Mouse (Mus musculus) right cerebral cortex, postnatal 36 days (tissue): ENCODE data around the gene Atn1.

Experiments
- DNase-seq, 2 experiments: peaks; one replicate each; pipeline ENCODE4 v3.0.0; 2022; ENCODE audit warnings: low spot score in 2 of 2, mixed read lengths in 1 of 2

The Atn1 gene

GRCm38 (mm10) chr6:124767920-124768703, 11.8 kb upstream of the Atn1 start:
- DNase-seq = no peak

DNA sequence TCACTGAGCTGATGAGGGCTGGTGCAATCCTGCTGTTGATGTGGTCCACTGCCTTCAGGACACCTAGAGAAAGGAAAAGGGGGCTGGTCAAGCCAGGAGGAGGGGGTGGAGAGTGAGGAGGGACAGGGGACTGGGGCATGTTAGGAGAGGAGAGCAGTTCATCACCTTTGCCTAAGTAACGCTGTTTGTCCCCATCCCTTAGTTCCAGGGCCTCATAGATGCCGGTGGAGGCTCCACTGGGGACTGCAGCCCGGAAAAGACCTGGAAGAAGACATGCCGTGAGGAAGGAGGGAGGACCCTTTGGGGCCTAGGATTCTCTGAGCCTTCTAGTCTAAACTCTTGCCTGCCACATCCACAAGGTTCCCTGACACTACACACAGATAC, 11.2 kb upstream of the Atn1 start:
- DNase-seq = no peak

- no peak for DNase-seq
Observed at GRCm38 (mm10) chr6:124765951-124766350, 9.6 kb upstream of the Atn1 start.

DNA sequence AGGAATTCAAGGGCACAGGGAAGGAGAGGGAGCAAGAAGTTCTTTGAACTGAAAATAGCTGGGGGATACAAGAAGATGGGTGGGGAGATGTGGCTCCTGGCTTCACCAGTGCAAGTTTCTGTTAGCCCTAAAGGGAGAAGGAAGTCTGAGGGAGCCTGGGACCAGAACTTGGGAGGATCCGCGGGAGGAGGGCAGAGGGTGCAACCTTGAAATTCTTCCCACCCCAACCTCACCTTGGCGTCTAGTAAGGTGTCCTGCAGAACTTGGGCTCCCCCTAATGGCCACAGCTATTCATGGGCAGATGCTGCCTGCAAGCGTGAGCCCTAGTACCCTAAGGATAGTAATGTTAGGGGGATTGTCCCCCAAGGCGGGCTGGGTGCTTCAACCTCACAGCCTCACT, 2.9 kb upstream of the Atn1 start:
- DNase-seq = peak; percentile 68 to 76

GRCm38 (mm10) chr6:124758849-124759232, 2.5 kb upstream of the Atn1 start:
- DNase-seq = no peak

- no peak for DNase-seq
Observed at GRCm38 (mm10) chr6:124757909-124758848, 1.9 kb upstream of the Atn1 start.

- DNase-seq = no peak
Observed at GRCm38 (mm10) chr6:124757351-124757880, 1.1 kb upstream of the Atn1 start.

GRCm38 (mm10) chr6:124756652-124757350, 477 bp upstream of the Atn1 start:
- peak; percentile 68 to 69 for DNase-seq

- DNase-seq = no peak
Observed at GRCm38 (mm10) chr6:124755306-124755705, 1.0 kb downstream of the Atn1 start.

- no peak for DNase-seq
Observed at GRCm38 (mm10) chr6:124753861-124754260, 2.5 kb downstream of the Atn1 start.

DNA sequence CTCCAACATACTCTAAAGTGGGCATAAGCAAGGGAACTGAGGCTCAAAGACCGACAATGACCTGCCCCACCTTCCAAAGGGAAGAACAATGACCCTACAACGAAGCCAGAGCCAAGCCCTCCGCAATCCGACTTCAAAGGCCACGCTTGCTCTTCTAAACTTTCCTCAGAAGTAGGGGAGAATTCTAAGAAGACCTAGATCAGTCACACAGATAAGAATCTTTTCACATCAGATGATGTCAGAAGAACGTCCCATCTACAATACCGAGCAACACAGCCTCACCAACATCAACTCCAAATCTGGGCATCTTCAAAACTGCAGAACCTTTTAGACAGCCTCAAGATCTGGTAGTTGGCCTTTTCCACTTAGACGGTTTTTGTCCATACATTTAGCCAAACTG, 5.9 kb downstream of the Atn1 start:
- no peak for DNase-seq

DNA sequence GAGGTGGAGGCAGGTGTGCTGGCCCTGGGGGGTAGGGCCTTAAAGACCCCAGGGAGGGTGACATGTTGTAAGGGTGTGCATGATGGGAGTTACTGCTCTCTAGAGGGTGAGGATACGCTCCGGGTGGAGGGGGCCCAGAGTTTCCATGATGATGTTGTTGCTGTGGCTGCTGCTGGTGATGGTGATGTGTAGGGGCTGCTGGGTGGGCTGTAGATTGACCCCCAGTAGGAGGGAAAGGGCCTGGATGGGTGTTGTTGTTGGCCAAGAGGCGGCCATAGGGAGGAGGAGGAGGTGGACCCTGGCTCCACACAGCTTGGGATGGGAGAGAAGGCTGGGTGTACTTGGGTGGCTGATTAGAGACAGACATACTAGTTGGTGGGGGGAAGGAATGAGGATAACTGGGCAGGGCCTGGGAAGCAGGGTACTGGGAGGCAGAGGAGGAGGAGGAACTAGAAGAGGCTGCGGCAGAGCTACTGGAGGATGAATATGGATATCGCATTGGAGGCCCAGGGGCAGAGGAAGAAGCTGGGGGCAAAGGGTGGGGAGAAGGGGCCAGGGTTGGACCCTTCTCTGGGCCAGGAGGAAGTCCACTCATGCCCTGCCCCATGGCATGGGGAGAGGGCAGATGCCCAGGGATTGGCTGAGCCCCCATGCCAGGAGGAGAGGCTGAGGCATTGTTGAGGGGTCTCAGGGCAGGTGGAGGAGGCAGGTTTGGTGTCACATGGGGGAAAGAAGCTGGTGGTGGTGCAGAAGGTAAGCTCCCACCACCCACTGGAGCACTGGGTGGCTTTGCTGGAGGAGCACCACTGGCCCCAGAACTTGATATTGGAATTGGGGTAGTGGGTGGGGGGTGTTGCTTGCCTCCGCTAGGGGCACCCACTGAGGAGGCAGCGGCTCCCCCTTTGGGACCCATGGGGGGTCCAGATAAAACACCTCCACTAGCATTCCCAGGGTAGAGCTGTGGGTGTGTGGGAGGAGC, 9.4 kb downstream of the Atn1 start:
- DNase-seq = no peak

DNA sequence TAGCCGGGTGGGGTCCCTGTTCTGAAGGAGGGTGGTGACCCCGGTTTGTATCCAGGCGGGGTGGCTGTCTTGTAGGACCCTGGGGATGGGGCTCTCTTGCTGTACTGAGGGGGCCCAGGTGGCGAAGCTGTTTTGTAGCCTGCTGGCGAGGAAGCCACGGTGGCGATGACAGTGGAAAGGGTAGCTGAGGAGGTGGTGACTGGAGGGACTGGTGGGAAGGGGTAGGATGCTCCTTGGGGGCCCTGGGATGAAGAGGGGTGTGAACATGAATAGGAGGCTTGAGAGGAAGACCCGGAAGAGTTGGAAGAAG, 10.1 kb downstream of the Atn1 start:
- no peak for DNase-seq

- peak; percentile 91 to 92 for DNase-seq
Observed at GRCm38 (mm10) chr6:124745490-124746295, 10.6 kb downstream of the Atn1 start.

DNA sequence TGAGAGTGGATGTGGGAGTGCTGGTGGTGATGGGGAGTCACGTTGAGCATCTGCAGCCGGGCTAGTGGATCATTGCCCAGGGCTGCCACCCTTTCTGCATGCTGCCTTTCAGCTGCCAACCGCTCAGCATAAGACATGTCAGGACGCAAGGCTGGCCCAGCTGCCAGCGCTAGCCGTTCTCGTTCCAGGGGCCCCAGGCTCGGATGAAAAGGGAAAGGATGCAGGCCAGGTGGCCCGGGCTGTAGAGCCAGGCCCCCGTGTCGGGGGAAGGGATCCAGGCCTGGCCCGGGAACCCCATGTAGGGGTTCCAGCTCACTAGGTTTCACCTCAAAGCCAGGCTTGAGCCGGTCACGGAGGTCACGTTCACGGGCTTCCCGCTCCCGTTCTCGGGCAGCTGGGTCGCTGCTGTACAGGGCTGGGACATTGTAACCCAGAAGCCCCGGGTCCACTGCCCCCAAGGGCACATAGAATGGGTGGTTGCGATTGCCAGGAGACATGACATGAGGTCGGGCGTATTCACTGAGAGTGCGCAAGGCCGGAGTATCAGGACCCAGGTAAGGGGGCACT, 11.5 kb downstream of the Atn1 start:
- no peak for DNase-seq

DNA sequence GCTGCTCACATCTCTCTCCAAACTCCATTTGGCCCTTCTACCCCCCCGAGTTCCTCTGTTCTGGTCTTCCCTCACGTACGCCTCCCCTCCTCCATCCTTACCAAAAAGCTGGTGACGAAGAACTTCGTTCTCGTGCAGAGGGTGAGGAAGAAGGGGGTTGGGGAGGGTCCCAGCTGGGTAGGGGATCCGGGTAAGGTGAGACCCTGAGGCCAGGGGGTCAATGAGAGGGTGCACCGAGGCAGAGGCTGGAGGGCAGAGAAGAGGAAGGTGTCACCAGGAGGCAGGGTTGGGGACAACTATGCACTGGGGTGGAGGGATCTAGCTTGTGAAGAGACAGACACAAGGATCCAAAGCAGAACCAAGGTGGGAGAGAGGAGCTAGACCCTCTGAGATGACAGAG, 12.7 kb downstream of the Atn1 start:
- no peak for DNase-seq

GRCm38 (mm10) chr6:124742839-124743514, 13.3 kb downstream of the Atn1 start:
- no peak for DNase-seq

DNA sequence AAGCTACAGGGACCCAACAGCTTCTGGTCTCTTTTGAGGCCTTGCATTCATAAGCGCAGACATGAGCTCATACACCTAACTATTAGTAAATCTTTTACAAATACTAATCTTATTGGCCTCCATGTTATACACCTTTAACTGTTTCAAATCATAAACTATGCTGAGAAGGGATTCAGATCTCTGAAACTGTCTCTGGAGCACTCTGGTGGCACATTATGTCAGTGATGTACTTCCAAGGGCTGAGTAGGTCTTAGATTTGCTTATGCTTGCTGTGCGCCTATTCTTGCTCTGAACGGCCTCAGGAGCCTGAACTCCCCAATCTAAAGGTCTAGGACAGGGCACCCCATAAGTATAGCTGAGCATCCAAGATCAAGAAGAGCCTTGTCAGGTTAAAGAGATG, 14.5 kb downstream of the Atn1 start:
- DNase-seq = no peak
